Mouse (Mus musculus): ENCODE results near the gene Kcnip1.

- TF ChIP-seq CTCF (IDR thresholded peaks at IDR 0.05; ENCODE audit: low read depth), result no peak
- TF ChIP-seq EP300 (IDR thresholded peaks at IDR 0.05; ENCODE audit: low read depth), result no peak
These were observed 153.9 kb downstream of the Kcnip1 start for GRCm38 (mm10) chr11:33839049-33839448.

All from liver, embryonic 14.5 days (tissue).